Mouse (Mus musculus): ENCODE results near the gene Gstt4.
"Not testable (repeated sequence)": the region's sequence is repeated elsewhere in the genome, so short reads cannot be mapped to it uniquely, and the experiment has no call there.

Gene Gstt4

GRCm38 (mm10) chr10:75789081-75789735, 33.1 kb downstream of the Gstt4 start:
- no peak for DNase-seq (ENCODE audit: low spot score)

DNA sequence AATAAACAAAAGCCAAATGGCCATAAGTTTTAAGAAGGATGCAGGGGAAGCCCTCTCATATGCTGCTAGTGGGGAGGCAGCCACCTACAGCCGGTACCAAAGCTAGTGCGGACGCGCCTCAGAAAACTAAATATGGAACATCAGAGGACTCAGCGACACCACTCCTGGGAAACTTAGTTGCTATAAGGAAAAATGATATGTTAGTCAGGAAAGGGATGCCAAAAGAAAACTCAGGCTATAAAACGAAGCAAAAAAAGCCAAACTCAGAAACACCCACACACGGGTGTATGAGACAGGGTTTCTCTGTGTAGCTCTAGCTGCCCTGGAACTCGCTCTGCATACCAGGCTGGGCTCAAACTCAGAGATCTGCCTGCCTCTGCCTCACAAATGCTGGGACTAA, 34.1 kb downstream of the Gstt4 start:
- no peak for DNase-seq (ENCODE audit: low spot score)

- no peak for DNase-seq (ENCODE audit: low spot score)
These were observed 36.9 kb downstream of the Gstt4 start for GRCm38 (mm10) chr10:75785442-75785841.

DNA sequence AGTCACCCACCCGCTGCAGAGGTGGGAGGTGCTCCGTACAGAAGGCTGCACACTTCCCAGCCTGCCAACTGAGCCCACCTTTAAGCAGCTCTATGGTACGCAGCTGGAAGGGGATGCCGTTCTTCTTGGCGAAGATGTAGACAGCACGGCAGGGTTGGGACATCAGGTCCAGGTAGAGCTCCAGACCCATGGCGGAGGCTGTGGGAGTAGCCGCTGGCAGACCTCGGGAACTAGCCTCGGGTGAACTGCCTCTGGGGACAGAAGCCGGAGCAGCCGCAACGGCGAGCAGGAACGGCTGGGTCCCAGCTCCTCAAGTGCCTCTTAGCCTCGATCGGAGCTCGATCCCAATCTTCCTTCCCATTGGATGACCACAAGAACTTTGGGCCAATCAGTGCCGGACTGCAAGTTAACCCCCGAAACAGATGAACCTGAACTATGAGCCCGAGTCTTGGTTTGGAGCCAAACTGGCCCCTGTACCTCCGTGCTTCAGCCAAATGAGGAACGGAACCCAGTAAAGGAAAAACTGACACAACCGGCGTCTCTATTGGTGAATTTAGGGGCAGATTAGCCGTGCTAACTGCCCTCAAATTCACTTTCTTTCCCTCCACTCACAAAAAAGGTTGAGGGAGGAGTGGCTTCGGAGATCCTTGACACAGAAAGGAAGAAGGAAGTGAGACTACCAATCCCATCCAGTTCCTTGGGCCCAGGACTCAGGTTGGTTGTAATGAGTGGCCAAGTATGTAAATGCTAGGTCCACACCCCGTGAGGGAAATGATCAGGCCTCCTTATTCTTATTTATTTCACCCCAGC, 41.4 kb downstream of the Gstt4 start, which contains the start of the genes Gm20441 and Gstt3:
Gene Gm20441 (minus strand): TSS at position 186 of the 810 bp plus-strand sequence.
Gene Gstt3 (minus strand): TSS at position 646 of the 810 bp plus-strand sequence.
- peak; percentile 73 for DNase-seq (ENCODE audit: low spot score)

DNA sequence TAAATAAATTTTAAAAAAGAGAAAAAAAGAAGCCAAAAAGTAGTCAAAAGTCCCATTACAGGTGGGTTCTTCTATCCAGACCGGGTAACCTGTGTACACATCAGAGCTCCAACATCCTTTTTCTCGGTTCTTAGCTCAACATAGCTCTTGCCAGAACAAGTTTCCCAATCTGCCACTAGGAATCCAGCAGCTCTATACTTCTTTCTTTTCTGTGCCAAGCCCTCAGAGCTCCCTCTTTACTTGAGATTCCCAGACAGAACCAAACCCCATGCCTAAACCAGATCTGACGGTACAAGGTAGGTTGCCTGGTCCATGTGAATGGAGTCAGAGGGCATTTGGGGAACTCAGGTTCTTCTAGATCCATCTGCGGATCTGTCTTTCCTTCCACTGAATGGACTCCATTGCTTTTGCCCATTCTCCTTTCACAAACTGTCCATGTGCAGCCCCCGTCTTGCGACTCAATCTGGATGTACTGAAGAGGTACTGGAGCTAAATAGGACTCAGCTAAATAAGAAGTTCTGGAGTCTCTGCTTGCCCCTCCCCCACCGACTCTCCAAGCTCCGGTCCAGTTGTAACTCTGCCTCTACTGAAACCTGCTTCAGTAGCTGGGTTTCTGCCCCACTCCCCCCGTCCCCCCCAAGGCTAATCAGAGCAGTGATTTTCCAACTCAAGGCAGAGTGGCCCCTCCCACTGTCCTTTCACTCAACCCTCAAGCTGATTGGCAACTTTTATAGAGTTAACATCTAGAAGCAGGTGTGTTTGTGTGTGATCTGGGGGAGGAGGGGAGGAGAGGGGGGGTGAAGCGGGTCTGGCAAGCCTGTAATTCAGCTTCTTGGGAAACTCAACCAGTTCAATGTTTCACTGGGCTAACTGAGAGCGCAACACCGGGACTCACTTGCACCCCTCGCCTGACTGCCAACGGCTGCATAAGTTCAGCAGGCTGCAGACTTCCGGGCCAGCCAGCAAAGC, 42.9 kb downstream of the Gstt4 start:
- no peak for DNase-seq (ENCODE audit: low spot score)

DNA sequence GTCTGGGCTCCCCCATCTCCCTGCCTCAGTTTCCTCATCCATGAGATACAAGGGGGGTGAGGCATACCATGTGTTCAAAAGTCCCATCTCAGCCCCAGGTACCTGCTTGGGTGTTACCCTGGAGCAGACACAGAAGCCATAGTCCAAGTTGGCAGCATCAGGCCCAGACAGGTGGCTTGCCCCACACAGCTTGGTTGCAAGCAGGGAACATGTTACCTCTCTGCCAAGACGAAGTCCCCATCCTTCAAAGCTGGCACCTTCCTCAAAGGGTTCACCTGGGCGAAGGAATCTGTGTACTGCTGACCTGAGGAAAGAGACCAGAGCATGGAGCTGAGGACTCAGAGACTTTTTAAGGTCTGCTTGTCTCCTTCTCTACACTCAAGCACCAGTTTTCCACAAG, 44.5 kb downstream of the Gstt4 start:
- no peak for DNase-seq (ENCODE audit: low spot score)

DNA sequence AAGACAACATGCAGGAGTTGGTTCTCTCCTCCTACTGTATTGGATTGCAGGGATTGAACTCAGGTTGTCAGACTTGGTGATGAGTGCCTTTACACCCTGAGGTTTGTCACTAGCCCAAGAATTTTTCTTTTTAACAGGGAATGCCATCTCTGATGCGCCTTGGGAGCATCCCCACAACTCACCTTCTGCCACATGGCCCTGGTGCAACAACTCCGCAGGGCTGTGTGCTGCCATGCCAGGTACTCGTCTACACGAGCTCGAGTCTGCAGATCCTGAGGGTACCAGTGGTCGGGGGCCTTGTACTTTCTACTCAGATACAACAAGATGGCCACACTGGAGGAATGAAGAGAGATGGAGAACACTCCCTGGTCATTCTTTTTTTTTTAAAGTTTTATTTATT, 45.8 kb downstream of the Gstt4 start:
- DNase-seq (ENCODE audit: low spot score) = no peak

DNA sequence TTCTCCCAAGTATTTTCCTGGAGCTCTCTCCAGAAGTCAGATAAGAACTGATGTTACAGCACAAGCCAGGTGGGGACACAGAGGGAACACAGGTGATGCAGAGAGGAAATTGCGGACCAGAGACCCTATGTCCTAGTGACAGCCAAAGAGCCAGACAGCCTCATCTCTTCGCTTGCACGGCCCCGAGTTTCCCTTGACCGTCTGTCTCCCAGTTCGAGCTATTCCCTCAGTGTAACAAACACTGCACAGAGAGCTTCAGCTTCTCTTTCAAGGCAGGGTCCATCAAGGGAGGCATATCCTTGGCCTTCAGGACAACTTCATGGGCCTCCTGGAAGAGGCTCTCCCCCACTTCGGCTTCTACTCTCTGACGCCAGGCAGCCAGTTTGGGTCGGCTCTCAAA, 47.8 kb downstream of the Gstt4 start:
- no peak for DNase-seq (ENCODE audit: low spot score)

DNA sequence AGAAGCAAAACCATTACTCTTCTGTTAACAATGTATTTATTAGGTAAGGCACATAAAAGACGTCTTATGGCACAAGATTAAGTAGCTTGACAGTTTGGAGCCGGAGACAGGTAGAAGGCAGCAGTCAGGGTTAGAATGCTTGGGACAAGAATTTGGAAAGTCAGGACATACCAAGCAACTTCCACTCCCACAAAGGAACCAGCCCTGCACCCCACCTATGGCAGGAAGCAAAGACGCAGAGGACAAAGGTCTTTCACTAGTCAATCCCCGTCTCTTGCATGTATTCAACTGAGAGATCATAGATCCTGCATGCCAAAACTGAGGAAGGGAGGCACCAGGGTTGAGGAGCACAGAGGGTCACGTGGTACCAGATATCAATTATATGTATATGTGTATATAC, 48.2 kb downstream of the Gstt4 start:
- DNase-seq (ENCODE audit: low spot score) = no peak

DNA sequence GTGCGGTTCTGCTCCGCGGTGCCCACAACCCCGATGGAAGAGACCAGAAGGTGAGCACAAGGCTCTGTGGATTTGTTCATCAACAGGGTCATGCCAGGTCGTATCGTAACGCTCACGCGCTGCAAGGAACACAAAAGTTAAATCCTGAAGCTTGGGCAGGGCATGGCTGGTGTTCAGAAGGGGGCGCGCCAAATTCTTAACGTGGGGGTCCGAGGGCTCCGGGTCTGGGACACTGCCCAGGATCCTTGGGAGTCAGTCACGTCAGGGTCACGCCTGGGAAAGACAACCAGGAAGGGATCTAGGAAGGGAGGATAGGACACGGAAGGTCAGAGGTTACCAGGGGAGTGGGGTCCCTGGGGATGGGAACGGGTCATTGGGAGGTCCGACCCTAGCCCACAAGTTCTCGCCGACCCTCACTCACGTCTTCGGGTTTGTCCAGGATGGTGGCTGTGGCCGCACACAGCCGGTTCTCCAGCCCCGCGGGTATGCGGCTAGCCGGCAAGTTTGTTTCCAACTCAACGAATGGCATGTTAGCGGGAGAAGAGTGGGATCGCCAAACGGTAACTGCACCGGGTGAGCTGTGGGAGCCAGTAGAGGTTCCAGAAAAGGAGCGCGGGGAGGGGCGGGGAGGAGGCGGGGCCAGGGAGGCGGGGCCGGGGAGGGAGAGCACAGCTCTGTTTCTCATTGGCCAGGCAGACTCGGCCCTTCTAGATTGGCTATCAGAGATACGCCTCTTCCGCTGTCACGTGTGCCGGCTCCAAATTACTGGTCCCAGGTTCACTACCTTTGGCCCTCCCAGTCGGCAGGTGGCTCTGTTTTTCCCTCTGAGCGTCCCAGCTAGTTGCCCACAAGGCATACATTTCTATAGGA, 49.3 kb downstream of the Gstt4 start, which contains the start of gene Ddt:
Gene Ddt (minus strand): TSS at position 620 of the 870 bp plus-strand sequence.
- peak; percentile 89 for DNase-seq (ENCODE audit: low spot score)

DNA sequence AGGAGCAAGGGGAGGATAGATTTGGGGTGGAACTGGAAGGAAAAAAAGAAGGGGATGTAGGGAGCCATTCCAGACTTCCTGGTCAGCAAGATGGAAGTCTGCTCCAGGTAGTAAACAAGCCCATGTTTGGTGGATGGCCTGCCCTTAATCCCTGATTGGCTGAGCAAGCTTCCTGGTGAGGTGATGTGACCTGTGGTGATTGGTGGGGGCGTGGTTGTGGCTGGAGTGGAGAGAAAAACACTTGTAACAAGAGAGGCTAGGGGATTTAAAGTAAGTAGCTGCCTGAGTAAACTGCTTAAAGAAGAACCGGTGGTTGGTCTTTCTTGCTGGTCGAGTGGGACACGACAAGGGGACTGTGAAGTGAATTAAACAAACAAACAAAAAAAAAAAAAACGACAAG, 54.6 kb downstream of the Gstt4 start:
- DNase-seq (ENCODE audit: low spot score) = not testable (repeated sequence)

DNA sequence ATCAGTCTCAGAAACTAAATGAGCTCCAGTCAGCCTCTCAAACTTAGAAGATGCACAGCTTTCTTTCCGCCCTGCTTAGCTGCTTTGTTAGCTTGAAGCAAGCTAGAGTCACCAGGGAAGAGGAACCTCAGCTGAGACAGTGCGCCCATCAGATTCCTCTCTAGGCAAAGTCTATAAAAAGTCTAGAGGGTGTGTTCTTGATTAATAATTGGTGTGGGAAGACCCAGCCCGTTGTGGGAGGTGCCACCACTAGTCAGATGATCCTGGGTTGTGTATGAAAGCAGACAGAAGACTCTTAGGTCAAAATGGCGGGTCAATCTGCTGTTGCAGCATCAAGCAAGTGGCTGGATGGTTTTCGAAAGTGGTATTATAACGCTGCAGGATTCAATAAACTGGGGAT, 55.5 kb downstream of the Gstt4 start:
- DNase-seq (ENCODE audit: low spot score) = no peak
